Mouse (Mus musculus) forebrain, embryonic 16.5 days (tissue): Measurements from ENCODE around the gene Kif1a. TPM values are rescaled to one million over a fixed set of nuclear protein-coding genes. Genes with fewer than 3 reads are reported as not detected.
A peak's percentile ranks its signal among the peaks of the same experiment; 100 is the strongest.
"Not testable (repeated sequence)": the region's sequence is repeated elsewhere in the genome, so short reads cannot be mapped to it uniquely, and the experiment has no call there.

Source experiments
- ATAC-seq: fragments of 200-750 bp; cut with Nextera tagmentation; 2 replicates; pipeline ENCODE4 v1.8.0; 2017; ENCODE audit warnings: mild to moderate bottlenecking, moderate library complexity
- H3K27ac ChIP-seq: fragments of 300-500 bp; sonication (generic); 2 replicates; pipeline ENCODE4 v1.5.1; 2014; ENCODE audit warnings: low read length, control low read depth
- H3K27me3 ChIP-seq: fragments of 300-500 bp; sonication (generic); replicated peaks from 2 replicates; pipeline ENCODE4 v1.6.1; 2014; ENCODE audit warnings: low read length; ENCODE audit not compliant: control insufficient read depth, insufficient read depth
- H3K36me3 ChIP-seq: fragments of 300-500 bp; sonication (generic); 2 replicates; pipeline ENCODE4 v1.6.1; 2014; ENCODE audit not compliant: control insufficient read depth, insufficient read depth
- H3K4me1 ChIP-seq: fragments of 300-500 bp; sonication (generic); replicated peaks from 2 replicates; pipeline ENCODE4 v1.6.1; 2014; ENCODE audit warnings: low read length; ENCODE audit not compliant: control insufficient read depth, insufficient read depth
- H3K4me2 ChIP-seq: fragments of 300-500 bp; sonication (generic); 2 replicates; pipeline ENCODE4 v1.6.1; 2014; ENCODE audit warnings: mild to moderate bottlenecking, low read length, control low read depth
- H3K4me3 ChIP-seq: fragments of 300-500 bp; sonication (generic); replicated peaks from 2 replicates; pipeline ENCODE4 v1.5.1; 2014; ENCODE audit warnings: mild to moderate bottlenecking, low read length, control low read depth
- H3K9ac ChIP-seq: fragments of 300-500 bp; sonication (generic); replicated peaks from 2 replicates; pipeline ENCODE4 v1.6.1; 2014; ENCODE audit warnings: low read depth, low read length, control low read depth
- H3K9me3 ChIP-seq: fragments of 300-500 bp; sonication (generic); 2 replicates; pipeline ENCODE4 v1.6.1; 2016; ENCODE audit warnings: low read length; ENCODE audit not compliant: control insufficient read depth
- WGBS: fragments of 180-500 bp; shearing (Covaris S2); extraction: QIAGEN DNeasy Blood & Tissue Kit; methylation state at CpG from one replicate; pipeline ENCODE4 v1.1.7; 2014; 5-methylcytosine and 5-hydroxymethylcytosine counted together
- polyA plus RNA-seq: library from polyadenylated mRNA; unstranded; fragments of >200 nt; fragmentation: Nextera tagmentation; extraction: Ambion mirVana; gene quantifications from 2 replicates; pipeline ENCODE4 v1.2.1, GENCODE M21; 2015

The Kif1a gene
- polyA plus RNA-seq, 1 experiment from 2014 or later, result 396 TPM

DNA sequence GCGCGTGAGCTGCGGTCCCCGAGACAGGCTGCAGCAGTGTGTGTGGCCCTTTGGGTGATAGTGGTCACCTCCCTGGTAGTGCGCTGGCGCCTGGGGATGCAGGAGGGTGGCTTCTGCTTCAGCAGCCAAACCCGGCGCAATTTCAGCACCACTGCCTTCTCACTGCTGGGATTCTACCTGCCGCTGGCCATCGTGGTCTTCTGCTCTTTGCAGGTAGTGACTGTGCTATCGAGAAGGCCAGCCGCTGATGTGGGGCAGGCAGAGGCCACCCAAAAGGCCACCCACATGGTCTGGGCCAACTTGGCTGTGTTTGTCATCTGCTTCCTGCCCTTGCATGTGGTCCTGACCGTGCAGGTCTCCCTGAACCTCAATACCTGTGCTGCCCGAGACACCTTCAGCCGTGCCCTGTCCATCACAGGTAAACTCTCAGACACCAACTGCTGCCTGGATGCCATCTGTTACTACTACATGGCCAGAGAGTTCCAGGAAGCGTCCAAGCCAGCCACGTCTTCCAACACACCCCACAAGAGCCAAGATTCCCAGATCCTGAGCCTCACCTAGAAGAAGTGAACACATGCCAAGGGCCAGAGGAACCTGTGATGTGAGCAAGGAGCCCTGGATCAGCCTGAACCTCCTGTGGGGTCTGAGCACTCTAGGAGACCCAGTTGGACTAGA lies 118.7 kb downstream of the Kif1a start:
- Histone ChIP-seq H3K9ac (no peak overlapping the region), H3K27me3 (no peaks in the 10 kb centered on the region), H3K4me1 (no peaks in the 10 kb centered on the region), H3K9me3 (no peaks in the 10 kb centered on the region), H3K4me2 (no peak overlapping the region), H3K36me3 (no peaks in the 10 kb centered on the region), H3K27ac (no peak overlapping the region), H3K4me3 (no peak overlapping the region)
- 91% methylated on average over 17 of the region's 17 CpGs for WGBS
- ATAC-seq, result no peak

DNA sequence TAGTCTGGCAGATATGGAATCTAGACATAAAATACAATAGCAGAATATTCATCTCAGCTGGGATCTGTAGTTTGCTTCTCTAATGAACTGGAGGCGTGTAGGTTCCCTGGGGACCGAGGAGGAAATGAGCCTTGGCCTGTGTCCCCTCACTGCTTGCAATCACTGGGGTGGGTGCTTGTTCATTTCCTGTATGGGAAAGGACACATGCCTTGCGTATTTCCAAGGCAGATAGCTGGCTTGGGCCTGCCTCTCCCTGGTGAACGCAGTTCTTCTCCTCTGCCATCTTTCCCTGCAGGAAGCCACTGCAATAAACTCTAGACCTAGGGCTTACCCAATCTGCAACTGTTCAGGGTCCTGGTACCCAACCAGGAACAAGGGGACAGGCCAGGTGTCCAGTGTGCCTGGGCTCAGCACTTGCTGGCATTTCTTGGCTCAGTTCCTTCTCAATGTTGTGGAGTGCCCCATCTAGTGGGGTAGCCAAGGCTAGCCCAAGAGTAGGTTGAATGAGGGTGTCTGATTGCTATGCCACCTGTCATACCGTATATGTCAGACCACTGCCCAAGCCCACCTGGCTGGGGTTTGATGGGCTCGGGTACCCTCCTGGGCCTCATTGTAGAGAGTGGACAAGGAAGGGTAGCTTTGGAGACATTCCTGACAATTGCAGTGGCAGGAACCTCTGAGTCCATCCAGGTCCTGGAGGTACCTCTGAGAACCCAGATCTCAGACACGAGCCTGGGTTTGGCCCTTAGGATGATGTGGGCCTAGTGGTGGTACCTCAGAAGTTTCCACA lies 120.5 kb downstream of the Kif1a start:
- H3K4me2 ChIP-seq, result no peak overlapping the region
- H3K27ac ChIP-seq, result no peak overlapping the region
- H3K9me3 ChIP-seq, result no peaks in the 10 kb centered on the region
- no peak overlapping the region for H3K4me3 ChIP-seq
- 85% methylated on average over 7 of the region's 7 CpGs for WGBS
- H3K36me3 ChIP-seq, result no peaks in the 10 kb centered on the region
- ATAC-seq, result no peak
- no peaks in the 10 kb centered on the region for H3K4me1 ChIP-seq
- H3K27me3 ChIP-seq, result no peaks in the 10 kb centered on the region
- H3K9ac ChIP-seq, result no peak overlapping the region

DNA sequence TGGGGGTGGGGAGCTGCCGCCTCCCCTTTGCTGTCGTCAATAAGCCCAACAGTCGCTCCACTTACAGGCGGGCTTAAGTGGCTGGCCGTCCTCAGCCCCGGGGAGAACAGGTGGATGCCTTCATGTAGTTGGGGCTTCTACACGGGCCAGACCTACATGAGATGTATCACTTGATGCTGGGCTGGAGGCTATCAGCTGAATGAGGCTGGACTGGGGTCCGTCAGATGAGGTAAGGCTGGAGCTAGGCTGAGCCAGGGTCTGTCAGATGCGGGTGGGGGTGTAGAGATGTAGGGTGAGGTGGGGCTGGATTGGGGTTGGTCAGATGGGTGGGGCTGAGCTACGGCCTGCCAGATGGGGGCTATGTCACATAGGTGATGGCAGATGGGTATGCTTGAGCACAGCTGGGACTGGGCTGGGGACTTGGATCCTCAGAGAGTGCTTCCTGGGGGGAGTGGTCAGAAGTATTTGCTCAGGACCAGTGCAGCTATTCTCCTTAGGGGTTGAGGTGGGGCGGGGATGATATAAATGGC lies 122.6 kb downstream of the Kif1a start:
- Histone ChIP-seq H3K9me3 (no peaks in the 10 kb centered on the region), H3K4me3 (no peak overlapping the region), H3K4me2 (no peak overlapping the region), H3K9ac (no peak overlapping the region), H3K27me3 (no peaks in the 10 kb centered on the region), H3K36me3 (no peaks in the 10 kb centered on the region), H3K4me1 (no peaks in the 10 kb centered on the region), H3K27ac (no peak overlapping the region)
- ATAC-seq, result 0 out of 2 replicates have a peak, but pooled peaks have one; percentile 20
- 31% methylated on average over 11 of the region's 11 CpGs for WGBS

DNA sequence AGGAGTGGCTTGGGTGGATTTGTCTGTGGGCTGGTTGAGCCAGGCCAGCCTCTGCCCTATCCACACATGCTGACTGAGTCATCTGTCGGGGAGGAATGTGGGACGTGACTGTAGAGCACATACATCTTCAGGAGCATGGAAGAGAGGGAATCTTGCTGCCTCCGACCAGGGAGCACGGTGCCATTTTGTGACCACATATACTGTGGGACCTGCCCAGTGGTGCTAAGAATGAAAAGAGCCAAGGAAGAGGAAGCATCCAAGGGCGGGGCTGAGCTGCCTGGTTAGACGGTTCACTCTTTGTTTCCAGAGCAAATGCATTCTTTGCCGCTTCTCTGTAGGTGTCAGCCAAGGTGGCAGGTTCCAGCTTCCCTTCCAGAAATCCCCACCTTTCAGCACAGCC lies 123.1 kb downstream of the Kif1a start:
- H3K36me3 ChIP-seq, result no peaks in the 10 kb centered on the region
- H3K27me3 ChIP-seq, result no peaks in the 10 kb centered on the region
- no peak overlapping the region for H3K9ac ChIP-seq
- no peak overlapping the region for H3K4me3 ChIP-seq
- ATAC-seq, result no peak
- H3K9me3 ChIP-seq, result no peaks in the 10 kb centered on the region
- 51% methylated on average over 7 of the region's 7 CpGs for WGBS
- H3K27ac ChIP-seq, result no peak overlapping the region
- no peak overlapping the region for H3K4me2 ChIP-seq
- H3K4me1 ChIP-seq, result no peaks in the 10 kb centered on the region

DNA sequence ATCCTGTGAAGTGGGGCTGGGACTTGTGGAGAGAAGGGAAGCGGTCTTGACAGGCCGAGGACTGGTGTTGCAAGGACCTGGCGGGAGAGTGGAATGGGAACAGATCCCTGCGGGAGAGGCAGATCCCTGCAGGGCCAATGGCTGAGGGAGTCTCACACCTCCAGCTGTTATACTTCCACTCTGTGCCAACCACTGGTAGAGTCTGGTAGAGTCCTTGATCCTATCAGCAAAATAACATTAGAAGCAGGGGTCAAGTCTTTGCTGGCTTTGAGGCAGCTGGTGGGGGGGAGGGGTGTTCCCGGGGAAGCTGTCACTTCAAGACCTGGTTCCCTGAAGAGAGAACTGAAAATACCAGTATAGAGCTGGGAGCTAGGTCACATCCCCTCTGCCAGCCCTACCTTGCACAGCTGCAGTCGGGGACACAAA lies 125.6 kb downstream of the Kif1a start:
- Histone ChIP-seq H3K4me2 (no peak overlapping the region), H3K27me3 (no peaks in the 10 kb centered on the region), H3K9ac (no peak overlapping the region), H3K9me3 (no peaks in the 10 kb centered on the region), H3K4me1 (no peaks in the 10 kb centered on the region), H3K27ac (no peak overlapping the region), H3K36me3 (no peaks in the 10 kb centered on the region), H3K4me3 (no peak overlapping the region)
- 73% methylated on average over 6 of the region's 6 CpGs for WGBS
- no peak for ATAC-seq

DNA sequence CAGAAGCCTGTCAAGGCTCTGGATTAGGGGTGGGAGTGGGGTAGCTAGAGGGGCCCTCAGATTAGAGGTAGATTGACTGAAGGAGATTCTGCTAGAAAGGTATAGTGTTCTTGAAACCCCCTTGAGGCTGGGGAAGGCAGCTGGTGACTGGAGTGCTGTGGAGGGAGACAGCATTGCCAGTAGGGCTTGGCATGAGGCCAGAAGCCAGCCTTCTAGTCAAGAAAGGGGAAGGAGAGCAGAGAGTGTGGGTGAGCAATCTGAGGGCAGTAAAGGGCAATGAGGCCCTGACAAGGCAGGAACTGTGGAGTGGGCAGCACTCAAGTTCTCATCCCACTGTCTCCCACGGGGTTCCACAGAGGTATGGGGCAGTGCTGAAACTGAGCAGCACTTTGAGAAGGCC lies 128.9 kb downstream of the Kif1a start:
- Histone ChIP-seq H3K27ac (no peak overlapping the region), H3K9me3 (no peaks in the 10 kb centered on the region), H3K36me3 (no peaks in the 10 kb centered on the region), H3K9ac (no peak overlapping the region), H3K4me3 (no peak overlapping the region), H3K27me3 (no peaks in the 10 kb centered on the region), H3K4me1 (no peaks in the 10 kb centered on the region), H3K4me2 (no peak overlapping the region)
- WGBS, result 71% methylated on average over 1 of the region's 1 CpGs
- ATAC-seq, result no peak

DNA sequence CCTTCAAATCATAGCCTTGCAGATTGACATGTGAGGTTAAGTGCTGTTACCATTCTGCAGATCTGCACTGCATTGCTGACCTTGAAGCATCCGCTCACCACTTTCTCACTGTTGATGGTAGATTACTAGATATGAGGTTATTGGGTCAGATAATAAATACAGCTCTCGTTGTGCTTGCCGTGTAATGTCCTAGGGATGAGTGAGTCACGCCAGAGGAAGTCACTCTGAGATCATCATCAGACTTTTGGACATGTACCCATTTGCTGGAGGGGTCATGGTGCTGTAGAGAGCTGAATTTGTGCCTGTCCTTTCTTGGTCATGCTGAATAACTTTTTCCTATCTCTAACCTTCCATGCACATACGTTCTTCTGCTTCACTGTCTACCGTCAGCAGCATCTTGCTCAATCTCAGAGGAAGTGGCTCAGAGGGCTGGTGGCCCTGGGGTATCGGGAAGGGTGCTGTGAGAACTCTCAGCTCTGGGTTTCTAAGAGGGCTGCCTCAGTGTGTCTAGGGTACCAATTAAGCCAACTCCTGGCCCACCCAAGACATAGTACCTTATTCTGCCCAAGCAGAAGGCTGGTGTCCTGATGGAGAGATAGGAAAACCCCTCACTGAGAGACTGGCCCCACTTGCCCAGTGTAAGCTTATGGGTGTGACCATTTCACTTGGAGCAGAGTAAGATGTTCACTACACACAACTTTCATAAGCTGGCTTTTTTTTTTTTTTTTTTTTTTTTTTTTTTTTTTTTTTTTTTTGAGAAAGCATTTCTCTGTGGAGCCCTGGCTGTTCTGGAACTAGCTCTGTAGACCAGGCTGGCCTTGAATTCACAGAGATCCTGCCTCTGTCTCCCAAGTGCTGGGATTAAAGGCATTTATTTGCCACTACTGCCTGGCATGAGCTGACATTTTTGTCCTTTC lies 129.6 kb downstream of the Kif1a start:
- Histone ChIP-seq H3K27ac (no peak overlapping the region), H3K36me3 (no peaks in the 10 kb centered on the region), H3K9ac (no peak overlapping the region), H3K4me1 (no peaks in the 10 kb centered on the region), H3K4me3 (no peak overlapping the region), H3K9me3 (no peaks in the 10 kb centered on the region), H3K4me2 (no peak overlapping the region), H3K27me3 (no peaks in the 10 kb centered on the region)
- no peak for ATAC-seq
- 91% methylated on average over 7 of the region's 7 CpGs for WGBS

DNA sequence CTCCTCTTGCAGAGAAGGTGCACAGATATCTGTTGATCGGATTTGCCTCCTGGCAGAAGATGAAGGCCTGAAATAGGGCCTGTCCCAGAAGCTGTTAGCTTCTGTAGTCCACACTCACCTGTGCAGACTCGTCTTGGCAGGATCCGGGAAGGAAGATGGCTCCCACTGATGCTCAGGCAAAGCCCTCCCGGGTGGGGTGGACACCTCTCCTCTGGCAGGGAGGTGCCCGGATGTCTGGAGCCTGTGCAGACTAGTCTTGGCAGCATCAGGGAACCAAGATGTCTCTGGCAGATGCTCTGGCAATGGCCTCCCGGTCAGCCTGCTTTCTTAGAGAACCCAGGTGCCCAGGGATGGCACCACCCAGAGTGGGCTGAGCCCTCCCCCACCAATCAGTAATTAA lies 131.0 kb downstream of the Kif1a start:
- H3K9ac ChIP-seq, H3K27me3 ChIP-seq, H3K4me3 ChIP-seq, H3K27ac ChIP-seq, H3K36me3 ChIP-seq, H3K4me1 ChIP-seq, ATAC-seq, H3K4me2 ChIP-seq, H3K9me3 ChIP-seq: not testable (repeated sequence)
- 85% methylated on average over 6 of the region's 6 CpGs for WGBS
